Mouse (Mus musculus): ENCODE results near the gene Tmem199. TPM values are rescaled to one million over a fixed set of nuclear protein-coding genes. Genes with fewer than 3 reads are reported as not detected.

Tmem199 gene
- polyA plus RNA-seq, 1 experiment from 2014 or later = 73.7 TPM

DNA sequence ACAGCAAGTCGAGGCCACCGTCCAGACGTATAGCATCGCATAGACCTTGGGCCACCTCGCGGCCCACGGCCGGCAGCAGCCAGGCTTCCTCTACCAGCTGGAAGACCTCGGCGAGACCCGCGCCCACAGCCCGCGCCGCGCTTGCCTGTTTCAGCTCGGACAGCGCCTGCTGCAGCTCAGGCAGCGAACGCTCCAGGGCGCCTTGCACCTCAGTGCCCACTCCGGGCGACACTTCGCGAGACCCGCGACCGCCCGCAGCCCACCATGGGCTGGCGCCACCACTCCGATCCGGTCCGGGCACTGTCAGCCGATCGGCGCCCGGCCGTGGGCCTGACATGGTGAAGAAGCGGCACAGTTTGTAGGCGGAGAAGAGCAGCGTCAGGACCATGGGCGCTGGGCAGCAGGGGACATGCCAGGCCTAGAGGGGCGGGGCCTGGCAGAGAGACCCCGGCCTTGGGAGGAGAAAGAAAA is 14.9 kb downstream of the Tmem199 start:
- Histone ChIP-seq H3K4me1 (peaks cover 16% of the 10 kb centered on the region), H3K36me3 (no peaks in the 10 kb centered on the region), H3K9me3 (replicated peaks) (no peaks in the 10 kb centered on the region), H3K27me3 (ENCODE audit: low read depth, poor library complexity, severe bottlenecking) (peaks cover 87% of the 10 kb centered on the region), H3K4me3 (peak overlapping the region; percentile 76), H3K27ac (0 out of 2 replicates have a peak overlapping the region, but pooled peaks have one; percentile 30)
- DNase-seq (ENCODE audit: low spot score) = peak; percentile 62
- WGBS = 2% methylated on average over 44 of the region's 44 CpGs

DNA sequence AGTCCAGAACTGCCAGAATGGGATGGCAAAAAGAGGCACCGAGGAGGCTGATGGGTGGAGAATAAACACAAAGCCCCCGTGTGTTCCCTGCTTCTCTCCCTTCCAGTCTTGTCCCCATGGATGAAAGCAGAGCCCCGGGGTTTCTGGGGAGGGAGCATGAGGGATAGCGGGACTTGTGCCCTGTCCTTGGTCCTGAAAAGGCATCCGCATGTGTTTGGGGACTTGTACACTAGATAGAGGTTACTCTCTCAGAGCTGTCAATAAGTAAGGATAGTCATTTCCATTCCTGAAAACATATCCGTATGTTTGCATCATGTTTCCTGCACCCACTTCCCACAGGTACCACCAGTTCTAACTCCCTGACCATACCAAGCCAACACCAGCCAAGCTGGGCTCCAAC is 16.1 kb downstream of the Tmem199 start:
- Histone ChIP-seq H3K36me3 (no peaks in the 10 kb centered on the region), H3K27ac (no peak overlapping the region), H3K27me3 (ENCODE audit: low read depth, poor library complexity, severe bottlenecking) (peaks cover 91% of the 10 kb centered on the region), H3K9me3 (replicated peaks) (no peaks in the 10 kb centered on the region), H3K4me1 (peaks cover 18% of the 10 kb centered on the region), H3K4me3 (no peak overlapping the region)
- peak; percentile 78 for DNase-seq (ENCODE audit: low spot score)
- 7% methylated on average over 6 of the region's 6 CpGs for WGBS

DNA sequence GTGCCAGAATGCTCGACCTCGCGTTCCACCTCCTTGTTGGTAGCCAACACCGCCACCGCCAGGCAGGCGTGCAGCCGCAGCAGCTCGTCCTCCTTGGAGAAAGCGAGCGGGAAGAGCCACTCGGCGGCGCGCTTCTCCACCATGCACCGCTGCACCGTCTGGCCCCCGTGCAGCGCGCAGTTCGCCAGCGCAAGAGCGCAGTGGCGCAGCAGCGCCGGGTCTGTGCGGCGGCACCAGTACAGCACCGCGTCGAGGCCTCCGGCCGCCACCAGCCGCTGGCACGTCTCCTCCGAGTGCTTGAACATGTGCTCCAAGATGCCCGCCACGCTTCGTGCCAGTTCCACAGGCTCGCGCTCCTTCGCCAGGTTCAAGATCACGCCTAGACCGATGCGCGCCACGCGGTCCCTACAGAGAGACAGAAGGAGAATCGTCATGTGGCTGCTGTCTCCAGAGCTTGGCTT is 21.2 kb downstream of the Tmem199 start:
- H3K27me3 ChIP-seq (ENCODE audit: low read depth, poor library complexity, severe bottlenecking) = peaks cover 96% of the 10 kb centered on the region
- DNase-seq (ENCODE audit: low spot score) = peak; percentile 68
- 6% methylated on average over 48 of the region's 48 CpGs for WGBS
- peak overlapping the region; percentile 40 for H3K4me3 ChIP-seq
- H3K36me3 ChIP-seq = no peaks in the 10 kb centered on the region
- H3K27ac ChIP-seq = 0 out of 2 replicates have a peak overlapping the region, but pooled peaks have one; percentile 25
- peaks cover 8% of the 10 kb centered on the region for H3K4me1 ChIP-seq
- no peaks in the 10 kb centered on the region for H3K9me3 ChIP-seq (replicated peaks)

- Histone ChIP-seq H3K4me1 (peaks cover 8% of the 10 kb centered on the region), H3K27me3 (ENCODE audit: low read depth, poor library complexity, severe bottlenecking) (peaks cover 95% of the 10 kb centered on the region), H3K4me3 (no peak overlapping the region), H3K9me3 (replicated peaks) (no peaks in the 10 kb centered on the region), H3K36me3 (no peaks in the 10 kb centered on the region), H3K27ac (no peak overlapping the region)
- peak; percentile 85 for DNase-seq (ENCODE audit: low spot score)
- 7% methylated on average over 8 of the region's 8 CpGs for WGBS
Observed at GRCm38 (mm10) chr11:78488168-78488567, 23.8 kb downstream of the Tmem199 start.

GRCm38 (mm10) chr11:78483639-78484038 is 28.3 kb downstream of the Tmem199 start:
- H3K9me3 ChIP-seq (replicated peaks) = no peaks in the 10 kb centered on the region
- WGBS = 49% methylated on average over 7 of the region's 7 CpGs
- H3K4me1 ChIP-seq = no peaks in the 10 kb centered on the region
- no peak overlapping the region for H3K27ac ChIP-seq
- peaks cover 66% of the 10 kb centered on the region for H3K27me3 ChIP-seq (ENCODE audit: low read depth, poor library complexity, severe bottlenecking)
- no peak for DNase-seq (ENCODE audit: low spot score)
- H3K4me3 ChIP-seq = no peak overlapping the region
- no peaks in the 10 kb centered on the region for H3K36me3 ChIP-seq

- H3K4me3 ChIP-seq = no peak overlapping the region
- WGBS = 84% methylated on average over 3 of the region's 3 CpGs
Observed at GRCm38 (mm10) chr11:78475289-78475688, 36.7 kb downstream of the Tmem199 start.

DNA sequence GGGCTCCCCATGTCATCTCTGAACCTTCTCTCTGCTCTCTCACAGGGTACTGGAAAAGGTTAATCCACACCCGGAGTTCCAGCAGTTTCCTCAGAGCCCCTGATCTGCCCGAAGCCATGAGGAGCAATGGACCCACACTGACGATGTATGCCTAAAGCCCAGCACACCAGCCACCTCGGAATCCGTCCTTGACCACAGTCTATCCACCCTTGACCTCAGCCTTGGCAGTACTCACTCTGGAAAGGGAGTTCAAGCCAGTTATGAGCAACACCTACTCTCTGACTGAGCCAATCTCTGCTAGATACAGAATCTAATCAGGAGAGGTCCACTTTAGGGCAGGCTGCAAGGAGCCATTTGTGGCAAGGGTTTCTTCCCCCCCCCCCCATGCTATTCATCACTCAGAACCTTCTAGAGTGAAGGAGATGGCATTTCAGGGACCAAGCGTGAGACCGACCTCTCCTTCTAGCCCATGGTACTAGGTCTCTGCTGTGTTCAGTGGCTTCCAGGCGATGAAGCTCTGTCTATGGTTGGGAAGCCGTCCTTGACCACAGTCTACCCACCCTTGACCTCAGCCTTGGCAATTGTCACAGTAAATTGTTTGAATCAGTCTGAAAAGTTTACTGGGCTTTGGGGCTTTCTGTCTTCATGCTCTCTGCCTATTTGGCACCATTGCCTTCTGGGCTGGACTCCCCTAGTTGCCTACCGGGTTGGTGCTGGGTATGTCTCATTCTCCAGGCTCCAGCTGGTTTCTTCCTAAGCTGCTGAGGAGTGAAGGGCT is 40.5 kb downstream of the Tmem199 start:
- Histone ChIP-seq H3K27me3 (ENCODE audit: low read depth, poor library complexity, severe bottlenecking) (no peaks in the 10 kb centered on the region), H3K27ac (no peak overlapping the region), H3K9me3 (replicated peaks) (no peaks in the 10 kb centered on the region), H3K4me3 (no peak overlapping the region), H3K36me3 (peaks cover 6% of the 10 kb centered on the region; the same call in 1 of the 2 replicates), H3K4me1 (peaks cover 6% of the 10 kb centered on the region)
- DNase-seq (ENCODE audit: low spot score) = no peak
- 90% methylated on average over 10 of the region's 10 CpGs for WGBS

More at GRCm38 (mm10) chr11:78475289-78475688, 36.7 kb downstream of the Tmem199 start:
- H3K27me3 ChIP-seq (ENCODE audit: low read depth, poor library complexity, severe bottlenecking) = no peaks in the 10 kb centered on the region
- DNase-seq (ENCODE audit: low spot score) = no peak
- H3K27ac ChIP-seq = no peak overlapping the region
- no peaks in the 10 kb centered on the region for H3K9me3 ChIP-seq (replicated peaks)
- H3K36me3 ChIP-seq = peaks cover 6% of the 10 kb centered on the region; the same call in 1 of the 2 replicates
- no peaks in the 10 kb centered on the region for H3K4me1 ChIP-seq

GRCm38 (mm10) chr11:78467932-78468331 is 44.0 kb downstream of the Tmem199 start:
- peaks cover 6% of the 10 kb centered on the region; the same call in 1 of the 2 replicates for H3K36me3 ChIP-seq
- H3K27ac ChIP-seq = no peak overlapping the region
- H3K4me3 ChIP-seq = no peak overlapping the region
- H3K27me3 ChIP-seq (ENCODE audit: low read depth, poor library complexity, severe bottlenecking) = no peaks in the 10 kb centered on the region
- WGBS = 48% methylated on average over 3 of the region's 3 CpGs
- no peaks in the 10 kb centered on the region for H3K9me3 ChIP-seq (replicated peaks)
- DNase-seq (ENCODE audit: low spot score) = no peak
- H3K4me1 ChIP-seq = peaks cover 34% of the 10 kb centered on the region

DNA sequence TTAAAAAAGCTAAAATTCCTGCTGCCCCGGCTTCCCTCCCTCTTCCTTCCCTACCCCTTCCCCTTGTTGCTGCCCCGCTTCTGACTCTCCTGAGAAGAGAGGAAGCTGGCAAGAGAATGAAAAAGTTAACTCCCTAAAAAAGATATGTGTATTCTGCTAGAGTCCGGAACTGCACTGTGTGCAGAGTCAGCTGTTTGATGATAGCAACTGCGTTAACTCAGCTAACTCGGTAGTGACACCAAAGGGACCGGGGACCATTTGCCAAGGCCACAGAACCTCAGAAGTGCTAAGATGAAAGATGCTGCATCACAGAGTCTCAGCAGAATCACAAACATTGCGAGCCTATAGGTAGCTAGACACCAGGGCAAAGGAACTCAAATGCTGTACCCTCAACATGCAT is 44.5 kb downstream of the Tmem199 start:
- 81% methylated on average over 7 of the region's 7 CpGs for WGBS
- no peak overlapping the region for H3K4me3 ChIP-seq
- H3K4me1 ChIP-seq = peaks cover 36% of the 10 kb centered on the region
- no peak for DNase-seq (ENCODE audit: low spot score)
- H3K9me3 ChIP-seq (replicated peaks) = no peaks in the 10 kb centered on the region
- H3K27me3 ChIP-seq (ENCODE audit: low read depth, poor library complexity, severe bottlenecking) = no peaks in the 10 kb centered on the region
- peaks cover 6% of the 10 kb centered on the region; the same call in 1 of the 2 replicates for H3K36me3 ChIP-seq
- H3K27ac ChIP-seq = no peak overlapping the region

- Histone ChIP-seq H3K36me3 (peaks cover 3% of the 10 kb centered on the region; the same call in 1 of the 2 replicates), H3K27ac (peak overlapping the region; percentile 93), H3K4me3 (peak overlapping the region; percentile 71), H3K27me3 (ENCODE audit: low read depth, poor library complexity, severe bottlenecking) (no peaks in the 10 kb centered on the region), H3K4me1 (peaks cover 36% of the 10 kb centered on the region), H3K9me3 (replicated peaks) (no peaks in the 10 kb centered on the region)
- 75% methylated on average over 23 of the region's 23 CpGs for WGBS
- peak; percentile 44 for DNase-seq (ENCODE audit: low spot score)
Observed at GRCm38 (mm10) chr11:78466242-78466912, 45.6 kb downstream of the Tmem199 start.

- H3K4me1 ChIP-seq = peaks cover 36% of the 10 kb centered on the region
- under 1% methylated on average over 41 of the region's 41 CpGs for WGBS
- H3K36me3 ChIP-seq = no peaks in the 10 kb centered on the region
- H3K27me3 ChIP-seq (ENCODE audit: low read depth, poor library complexity, severe bottlenecking) = no peaks in the 10 kb centered on the region
- peak within 1 kb of the TSS; percentile 71 for H3K4me3 ChIP-seq
- H3K27ac ChIP-seq = peak within 1 kb of the TSS; percentile 93
- DNase-seq (ENCODE audit: low spot score) = peak; percentile 90
- no peaks in the 10 kb centered on the region for H3K9me3 ChIP-seq (replicated peaks)
Observed at GRCm38 (mm10) chr11:78465568-78466180, 46.3 kb downstream of the Tmem199 start, which contains the start of gene Slc46a1. Gene Slc46a1 (plus strand): TSS chr11:78465697.

DNA sequence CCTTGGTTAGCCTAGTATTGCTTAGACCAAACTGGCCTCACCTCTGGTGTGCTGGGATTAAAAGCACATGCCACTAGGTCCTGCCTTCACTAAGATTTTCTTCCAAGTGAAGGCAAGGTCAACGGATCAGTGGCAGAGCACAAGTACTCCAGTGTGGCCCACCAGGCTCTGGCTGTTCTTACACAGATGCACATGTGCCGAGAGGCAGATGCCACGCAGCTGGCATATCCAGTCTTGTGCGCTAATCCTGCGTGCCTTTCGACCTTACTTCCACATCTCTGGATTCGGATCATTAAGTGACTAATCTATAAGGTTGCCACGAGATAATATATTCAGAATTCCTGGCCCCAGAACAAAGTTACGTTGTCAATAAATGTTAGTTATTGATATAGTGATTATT is 46.9 kb downstream of the Tmem199 start:
- Histone ChIP-seq H3K27ac (peak overlapping the region; percentile 93), H3K27me3 (ENCODE audit: low read depth, poor library complexity, severe bottlenecking) (no peaks in the 10 kb centered on the region), H3K4me3 (peak overlapping the region; percentile 71), H3K36me3 (no peaks in the 10 kb centered on the region), H3K9me3 (replicated peaks) (no peaks in the 10 kb centered on the region), H3K4me1 (peaks cover 36% of the 10 kb centered on the region)
- 54% methylated on average over 9 of the region's 9 CpGs for whole genome bisulfite sequencing
- DNase-seq (ENCODE audit: low spot score) = no peak
